Mouse (Mus musculus) thymus, adult 2 months (tissue): ENCODE measurements at regions not wholly inside any gene's neighbourhood (a gene's known extent, or its start where the extent isn't known, plus 50 kb on each side); places are given as distances from the start of the nearest gene placed in this dataset.

Experiments
- CTCF ChIP-seq: fragments of 200-500 bp; IDR thresholded peaks from 2 replicates; pipeline ENCODE4 v1.5.1; 2012; ENCODE audit warnings: mild to moderate bottlenecking, control low read depth, low read length, moderate library complexity, borderline replicate concordance; ENCODE audit not compliant: control insufficient read depth, poor library complexity, insufficient read depth; ENCODE audit errors: extremely low read depth
- POLR2A ChIP-seq: fragments of 200-500 bp; IDR thresholded peaks from 2 replicates; pipeline ENCODE4 v1.6.1; 2012; ENCODE audit warnings: mild to moderate bottlenecking, low read length, control low read depth, moderate library complexity; ENCODE audit not compliant: control insufficient read depth, poor library complexity, insufficient read depth; ENCODE audit errors: extremely low read depth

DNA sequence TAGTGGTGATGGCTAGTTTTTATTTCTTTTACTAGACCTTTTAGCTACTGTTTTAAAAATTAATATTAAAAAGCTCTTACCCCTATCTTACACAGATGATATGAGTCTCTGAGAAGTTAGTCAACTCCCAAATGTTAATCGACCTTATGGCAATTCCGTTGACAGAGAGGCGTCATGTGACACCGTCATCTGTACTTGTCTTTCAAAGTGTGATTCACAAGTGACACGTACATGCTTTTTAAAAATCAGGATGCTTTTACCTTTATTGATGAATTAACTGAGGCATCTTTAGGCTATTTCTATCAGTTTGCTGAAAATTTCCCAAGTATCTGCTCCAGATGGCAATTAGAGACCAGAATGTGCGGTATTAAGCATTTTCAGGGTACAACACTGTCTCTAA, 573.9 kb downstream of the Gm19410 start:
- TF ChIP-seq CTCF (no peak), POLR2A (no peak)
